Mouse (Mus musculus) brain, adult 2 months (tissue): ENCODE measurements around the gene Ogn.
A peak's percentile ranks its signal among the peaks of the same experiment; 100 is the strongest.

ENCODE experiments used
- DNase-seq: peaks from one replicate; pipeline ENCODE4 v3.0.0; 2011; ENCODE audit warnings: low read depth, low spot score

Gene Ogn

GRCm38 (mm10) chr13:49644731-49645529 lies 37.1 kb downstream of the Ogn start:
- DNase-seq, result peak; percentile 69

GRCm38 (mm10) chr13:49646019-49646418 lies 38.2 kb downstream of the Ogn start:
- DNase-seq, result no peak

- no peak for DNase-seq
These were observed 43.3 kb downstream of the Ogn start for GRCm38 (mm10) chr13:49651136-49651535.

DNA sequence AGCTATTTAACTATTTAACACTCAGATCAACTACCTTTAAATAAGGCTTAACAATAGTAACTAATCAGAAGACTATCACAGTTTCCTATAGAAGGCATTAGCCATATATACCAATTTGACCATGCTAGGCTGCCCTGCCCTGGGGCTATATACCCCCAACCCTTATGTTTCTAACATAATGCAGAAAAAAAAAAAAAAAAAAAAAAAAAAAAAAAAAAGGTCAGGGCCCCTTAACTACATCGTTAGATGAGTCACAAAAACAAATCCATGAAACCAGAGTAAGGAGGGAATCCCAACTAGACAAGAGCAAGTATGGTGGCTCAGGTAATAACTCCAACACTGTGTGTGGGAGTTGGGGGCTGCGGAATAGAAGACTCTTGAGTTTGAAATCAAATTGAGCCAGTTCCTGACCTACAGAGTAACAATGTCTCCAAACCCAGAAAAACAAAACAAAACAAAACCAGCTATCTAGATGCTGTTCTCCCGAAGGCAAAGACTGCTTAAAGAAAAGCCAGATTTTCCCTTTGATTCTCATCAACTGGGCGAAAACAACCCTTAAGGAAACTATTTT lies 44.0 kb downstream of the Ogn start:
- no peak for DNase-seq

DNA sequence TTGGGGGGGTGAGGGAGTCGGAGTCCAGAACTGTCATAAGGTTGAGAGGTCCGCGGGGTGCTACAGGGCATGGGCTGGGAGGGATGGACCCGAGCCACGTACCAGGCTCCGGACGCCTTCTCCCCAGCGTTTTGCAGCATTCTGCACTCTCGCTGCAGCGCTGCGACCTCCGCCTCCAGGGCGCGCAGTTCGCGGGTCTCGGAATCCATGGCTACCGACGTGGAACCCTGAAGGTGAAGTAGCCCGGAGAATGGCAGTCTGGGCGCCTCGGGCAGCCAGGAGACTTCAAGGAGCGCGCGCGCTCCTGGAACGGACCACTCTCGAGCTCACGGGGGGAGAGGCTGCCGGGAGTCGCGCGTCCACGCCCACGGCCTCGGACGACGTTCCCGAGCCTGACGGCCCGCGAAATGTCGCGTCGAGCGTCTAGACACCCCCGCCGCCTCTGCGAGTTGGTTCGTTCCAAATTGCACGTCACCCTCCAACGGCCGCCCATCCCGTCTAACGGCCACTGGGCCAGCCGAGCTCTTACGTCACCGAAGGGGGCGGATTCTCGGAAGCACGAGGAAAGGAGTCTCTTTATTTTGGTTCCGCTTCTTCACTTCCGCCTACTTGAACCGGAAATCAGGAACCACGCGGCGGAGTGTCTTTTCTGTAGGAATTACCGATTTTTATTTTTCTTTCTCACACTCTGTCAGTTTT lies 44.8 kb downstream of the Ogn start, which contains the start of the genes Cenpp and Nol8:
Gene Cenpp (minus strand): TSS at position 305 of the 699 bp plus-strand sequence.
Gene Nol8 (plus strand): TSS at position 598 of the 699 bp plus-strand sequence.
- peak; percentile 100 for DNase-seq

DNA sequence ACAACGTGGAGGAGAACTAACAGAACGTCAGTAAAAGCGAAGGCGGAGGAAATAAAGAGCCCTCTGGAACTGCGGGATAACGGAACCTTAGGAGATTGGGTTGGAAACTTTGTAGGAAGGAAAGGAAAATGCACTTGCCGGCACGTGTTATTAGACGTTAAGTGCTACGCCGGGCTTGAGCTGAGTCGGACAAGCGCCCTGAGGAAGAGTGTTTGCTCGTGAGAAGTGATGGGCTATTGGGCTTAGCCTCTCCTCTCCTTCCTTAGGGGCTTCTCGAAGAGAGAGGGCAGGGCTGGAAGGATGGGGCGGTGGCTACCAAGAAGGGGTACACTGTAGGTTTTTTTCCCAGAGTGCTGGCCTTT lies 45.3 kb downstream of the Ogn start:
- DNase-seq, result no peak
